Mouse (Mus musculus) T-cell, adult 66 days (primary cell): ENCODE results near the gene Psen2. TPM values are rescaled to one million over a fixed set of nuclear protein-coding genes. Genes with fewer than 3 reads are reported as not detected.

Experiments
- total RNA-seq, 2 experiments: library from RNA; stranded (reverse); gene quantifications; 3 replicates in 1 of 2; 4 replicates in 1 of 2; pipeline ENCODE4 v1.2.4; 2023

Psen2 gene
- total RNA-seq: 10 to 100 TPM; 54.6 to 56.0 TPM

GRCm38 (mm10) chr1:180263364-180263997 lies at the start of gene Psen2:
TSS of gene Psen2 (minus strand) at chr1:180263438.

GRCm38 (mm10) chr1:180198959-180199714 lies 64.1 kb downstream of the Psen2 start, which contains the start of gene Coq8a:
TSS of gene Coq8a (minus strand) at chr1:180199602.

Other genes starting within 250 kb of the Psen2 start
- 10 to 100 TPM; 14.2 to 17.5 TPM for gene Coq8a, start 63.8 kb downstream of the Psen2 start, total RNA-seq
- 100 to 1,000 TPM; 277 to 322 TPM for gene Itpkb, start 67.0 kb upstream of the Psen2 start, total RNA-seq
- gene Stum, start 220.1 kb upstream of the Psen2 start, total RNA-seq: under 1 TPM in 1 of 2 experiments, not detected in 1; 0.33 TPM